Mouse (Mus musculus) c-Kit-positive CD71-positive TER-119-positive erythroid progenitor cells, embryonic 14.5 days (primary cell): Measurements from ENCODE around the gene B830017H08Rik.

Experiments used
- DNase-seq: peaks from one replicate; pipeline ENCODE4 v3.0.0-alpha.2; 2013; ENCODE audit warnings: low spot score

Gene B830017H08Rik

GRCm38 (mm10) chr16:17809711-17810110 lies 23.2 kb upstream of the B830017H08Rik start:
- no peak for DNase-seq

GRCm38 (mm10) chr16:17812120-17812519 lies 20.8 kb upstream of the B830017H08Rik start:
- DNase-seq: peak; percentile 35

GRCm38 (mm10) chr16:17813173-17813572 lies 19.7 kb upstream of the B830017H08Rik start:
- DNase-seq: no peak

GRCm38 (mm10) chr16:17815411-17816402 lies 17.2 kb upstream of the B830017H08Rik start:
- peak; percentile 63 for DNase-seq

GRCm38 (mm10) chr16:17816528-17816927 lies 16.4 kb upstream of the B830017H08Rik start:
- DNase-seq: no peak

GRCm38 (mm10) chr16:17826500-17826899 lies 6.4 kb upstream of the B830017H08Rik start:
- no peak for DNase-seq

GRCm38 (mm10) chr16:17828229-17828628 lies 4.7 kb upstream of the B830017H08Rik start:
- no peak for DNase-seq

- DNase-seq: no peak
These were observed 4.1 kb upstream of the B830017H08Rik start for GRCm38 (mm10) chr16:17828867-17829266.

GRCm38 (mm10) chr16:17830385-17831178 lies 2.3 kb upstream of the B830017H08Rik start:
- no peak for DNase-seq

GRCm38 (mm10) chr16:17831781-17832180 lies 1.1 kb upstream of the B830017H08Rik start:
- DNase-seq: no peak

- DNase-seq: no peak
These were observed 380 bp downstream of the B830017H08Rik start for GRCm38 (mm10) chr16:17833321-17833680.

- DNase-seq: no peak
These were observed 919 bp downstream of the B830017H08Rik start for GRCm38 (mm10) chr16:17833681-17834399.

- DNase-seq: no peak
These were observed 1.6 kb downstream of the B830017H08Rik start for GRCm38 (mm10) chr16:17834543-17834942.

GRCm38 (mm10) chr16:17835481-17835880 lies 2.6 kb downstream of the B830017H08Rik start:
- no peak for DNase-seq

GRCm38 (mm10) chr16:17838051-17838450 lies 5.1 kb downstream of the B830017H08Rik start, which contains the start of gene Car15:
Gene Car15, minus strand, starts transcription at chr16:17838364.
- DNase-seq: no peak

GRCm38 (mm10) chr16:17839976-17840375 lies 7.1 kb downstream of the B830017H08Rik start:
- DNase-seq: no peak

GRCm38 (mm10) chr16:17842437-17842836 lies 9.5 kb downstream of the B830017H08Rik start:
- no peak for DNase-seq

GRCm38 (mm10) chr16:17843701-17844365 lies 10.9 kb downstream of the B830017H08Rik start:
- no peak for DNase-seq

GRCm38 (mm10) chr16:17848431-17848830 lies 15.5 kb downstream of the B830017H08Rik start:
- DNase-seq: no peak

GRCm38 (mm10) chr16:17848928-17849327 lies 16.0 kb downstream of the B830017H08Rik start:
- DNase-seq: peak; percentile 53

GRCm38 (mm10) chr16:17849486-17849885 lies 16.6 kb downstream of the B830017H08Rik start:
- no peak for DNase-seq
